Mouse (Mus musculus) lung, postnatal 0 days (tissue): Measurements from ENCODE around the gene Scarf2. TPM values are rescaled to one million over a fixed set of nuclear protein-coding genes. Genes with fewer than 3 reads are reported as not detected.

ENCODE experiments used
- ATAC-seq: fragments of 200-750 bp; cut with Nextera tagmentation; 2 replicates; pipeline ENCODE4 v1.8.0; 2017; ENCODE audit warnings: moderate library complexity
- DNase-seq: peaks from one replicate; pipeline ENCODE4 v3.0.0-alpha.2; 2016; ENCODE audit warnings: low spot score
- H3K27ac ChIP-seq: fragments of 300-500 bp; sonication (generic); 2 replicates; pipeline ENCODE4 v1.5.1; 2014; ENCODE audit warnings: antibody characterized with exemption, mild to moderate bottlenecking, low read length, mixed read lengths
- H3K27me3 ChIP-seq: fragments of 300-500 bp; sonication (generic); replicated peaks from 2 replicates; pipeline ENCODE4 v1.6.1; 2014; ENCODE audit warnings: low read length, mixed read lengths; ENCODE audit not compliant: insufficient read depth
- H3K36me3 ChIP-seq: fragments of 300-500 bp; sonication (generic); 2 replicates; pipeline ENCODE4 v1.6.1; 2014; ENCODE audit warnings: low read length, mixed read lengths; ENCODE audit not compliant: insufficient read depth
- H3K4me1 ChIP-seq: fragments of 300-500 bp; sonication (generic); 2 replicates; pipeline ENCODE4 v1.6.1; 2014; ENCODE audit warnings: antibody characterized with exemption, low read depth, low read length, mixed read lengths; ENCODE audit not compliant: insufficient read depth
- H3K4me2 ChIP-seq: fragments of 300-500 bp; sonication (generic); replicated peaks from 2 replicates; pipeline ENCODE4 v1.6.1; 2014; ENCODE audit warnings: low read depth, mild to moderate bottlenecking, low read length, moderate library complexity, mixed read lengths
- H3K4me3 ChIP-seq: fragments of 300-500 bp; sonication (generic); 2 replicates; pipeline ENCODE4 v1.5.1; 2014; ENCODE audit warnings: low read depth, low read length
- H3K9ac ChIP-seq: fragments of 300-500 bp; sonication (generic); replicated peaks from 2 replicates; pipeline ENCODE4 v1.6.1; 2014; ENCODE audit warnings: low read depth, mild to moderate bottlenecking
- H3K9me3 ChIP-seq: fragments of 300-500 bp; sonication (generic); 2 replicates; pipeline ENCODE4 v1.6.1; 2016; ENCODE audit warnings: low read length, mixed read lengths
- CTCF ChIP-seq: IDR thresholded peaks from 2 replicates; pipeline ENCODE4 v1.5.1; 2016; ENCODE audit warnings: antibody characterized with exemption, mild to moderate bottlenecking
- EP300 ChIP-seq: IDR thresholded peaks from 2 replicates; pipeline ENCODE4 v1.6.1; 2016; ENCODE audit warnings: antibody characterized with exemption, mild to moderate bottlenecking, control low read depth
- WGBS: fragments of 180-500 bp; shearing (Covaris S2); extraction: QIAGEN DNeasy Blood & Tissue Kit; methylation state at CpG from one replicate; pipeline ENCODE4 v1.1.7; 2014; 5-methylcytosine and 5-hydroxymethylcytosine counted together
- polyA plus RNA-seq: library from polyadenylated mRNA; unstranded; fragments of >200 nt; fragmentation: Nextera tagmentation; extraction: Ambion mirVana; gene quantifications from 2 replicates; pipeline ENCODE4 v1.2.1, GENCODE M21; 2015

Gene Scarf2
- polyA plus RNA-seq, 1 experiment from 2014 or later: 18.5 TPM

DNA sequence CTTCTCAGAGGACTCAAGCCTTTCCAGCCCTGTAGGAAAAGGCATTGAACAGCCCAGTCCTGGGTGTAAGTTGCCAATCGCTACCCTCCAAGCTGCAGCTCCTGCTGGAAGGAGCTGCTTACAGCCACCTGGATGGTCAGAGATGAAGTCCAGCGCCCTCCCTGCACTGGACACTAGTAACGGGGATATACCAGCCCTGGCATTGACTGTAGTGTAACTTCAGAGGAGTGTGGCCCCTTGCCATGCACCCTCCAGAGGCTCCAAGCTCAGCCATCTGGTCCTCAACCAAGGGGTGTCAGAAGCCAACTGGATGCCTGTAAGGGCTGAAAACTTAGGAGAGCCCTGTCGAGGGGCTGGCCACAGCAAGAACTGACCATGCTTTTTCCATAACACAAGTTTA lies 42.9 kb downstream of the Scarf2 start:
- Histone ChIP-seq H3K4me3 (no peak overlapping the region), H3K27me3 (peaks cover 6% of the 10 kb centered on the region; the same call in 1 of the 2 replicates), H3K27ac (no peak overlapping the region), H3K4me1 (no peaks in the 10 kb centered on the region), H3K36me3 (peaks cover 27% of the 10 kb centered on the region; the same call in 1 of the 2 replicates), H3K4me2 (no peak overlapping the region), H3K9ac (no peak overlapping the region), H3K9me3 (no peaks in the 10 kb centered on the region)
- 77% methylated on average over 4 of the region's 4 CpGs for WGBS
- TF ChIP-seq CTCF (no peak), EP300 (no peak)
- DNase-seq (no peak), ATAC-seq (no peak)

GRCm38 (mm10) chr16:17842437-17842836 lies 45.4 kb downstream of the Scarf2 start:
- no peak for TF ChIP-seq CTCF
- no peak for TF ChIP-seq EP300
- H3K36me3 ChIP-seq: peaks cover 47% of the 10 kb centered on the region; the same call in 1 of the 2 replicates

GRCm38 (mm10) chr16:17843701-17844365 lies 46.8 kb downstream of the Scarf2 start:
- H3K27ac ChIP-seq: no peak overlapping the region
- WGBS: 93% methylated on average over 10 of the region's 10 CpGs
- no peak overlapping the region for H3K4me3 ChIP-seq
- ATAC-seq: no peak
- TF ChIP-seq EP300: no peak
- TF ChIP-seq CTCF: no peak
- H3K4me1 ChIP-seq: no peaks in the 10 kb centered on the region
- H3K36me3 ChIP-seq: peaks cover 56% of the 10 kb centered on the region; the same call in 1 of the 2 replicates
- H3K9me3 ChIP-seq: no peaks in the 10 kb centered on the region
- DNase-seq: no peak
- no peak overlapping the region for H3K9ac ChIP-seq
- H3K4me2 ChIP-seq: no peak overlapping the region
- H3K27me3 ChIP-seq: no peaks in the 10 kb centered on the region

More at GRCm38 (mm10) chr16:17842437-17842836, 45.4 kb downstream of the Scarf2 start:
- Histone ChIP-seq H3K27me3 (no peaks in the 10 kb centered on the region), H3K4me2 (no peak overlapping the region), H3K4me1 (no peaks in the 10 kb centered on the region), H3K27ac (no peak overlapping the region), H3K9me3 (no peaks in the 10 kb centered on the region), H3K4me3 (no peak overlapping the region), H3K9ac (no peak overlapping the region)
- 91% methylated on average over 7 of the region's 7 CpGs for WGBS
- no peak for ATAC-seq
- DNase-seq: no peak

GRCm38 (mm10) chr16:17848431-17848830 lies 51.3 kb downstream of the Scarf2 start:
- no peaks in the 10 kb centered on the region for H3K4me1 ChIP-seq
- no peaks in the 10 kb centered on the region for H3K27me3 ChIP-seq
- H3K27ac ChIP-seq: no peak overlapping the region
- H3K9me3 ChIP-seq: no peaks in the 10 kb centered on the region
- no peak for TF ChIP-seq CTCF
- TF ChIP-seq EP300: no peak
- peaks cover 55% of the 10 kb centered on the region for H3K36me3 ChIP-seq
- no peak overlapping the region for H3K4me3 ChIP-seq
- DNase-seq (no peak), ATAC-seq (no peak)
- no peak overlapping the region for H3K9ac ChIP-seq
- no peak overlapping the region for H3K4me2 ChIP-seq
- WGBS: 95% methylated on average over 6 of the region's 6 CpGs

- Histone ChIP-seq H3K36me3 (peaks cover 52% of the 10 kb centered on the region), H3K4me3 (no peak overlapping the region), H3K9me3 (no peaks in the 10 kb centered on the region), H3K4me1 (no peaks in the 10 kb centered on the region), H3K27me3 (no peaks in the 10 kb centered on the region), H3K9ac (no peak overlapping the region), H3K4me2 (no peak overlapping the region), H3K27ac (no peak overlapping the region)
- ATAC-seq (no peak), DNase-seq (peak; percentile 61)
- TF ChIP-seq EP300: no peak
- TF ChIP-seq CTCF: peak; percentile 82
- WGBS: 10% methylated on average over 1 of the region's 1 CpGs
These were observed 51.8 kb downstream of the Scarf2 start for GRCm38 (mm10) chr16:17848928-17849327.

GRCm38 (mm10) chr16:17849486-17849885 lies 52.4 kb downstream of the Scarf2 start:
- no peaks in the 10 kb centered on the region for H3K4me1 ChIP-seq
- 82% methylated on average over 6 of the region's 6 CpGs for WGBS
- no peak overlapping the region for H3K4me3 ChIP-seq
- H3K27me3 ChIP-seq: no peaks in the 10 kb centered on the region
- no peak for DNase-seq
- ATAC-seq: no peak
- H3K36me3 ChIP-seq: peaks cover 51% of the 10 kb centered on the region
- no peak for TF ChIP-seq CTCF
- no peak for TF ChIP-seq EP300
- H3K9ac ChIP-seq: no peak overlapping the region
- no peak overlapping the region for H3K27ac ChIP-seq
- no peak overlapping the region for H3K4me2 ChIP-seq
- H3K9me3 ChIP-seq: no peaks in the 10 kb centered on the region
